Mouse (Mus musculus) MEL (cell line): ENCODE measurements around the gene Col11a2.

Experiments used
- CTCF ChIP-seq, 3 experiments: IDR thresholded peaks in 2 of 3; conservative IDR thresholded peaks in 1 of 3; 2 replicates each; pipeline ENCODE4 v1.5.1; 2011 to 2012; ENCODE audit warnings: low read length in 3 of 3, low read depth in 2 of 3, mild to moderate bottlenecking in 2 of 3, improper control_type of control experiment in 1 of 3, inconsistent platforms in 1 of 3, mixed read lengths in 1 of 3, moderate library complexity in 1 of 3; ENCODE audit not compliant: control insufficient read depth in 1 of 3, insufficient read depth in 1 of 3, poor library complexity in 1 of 3, severe bottlenecking in 1 of 3
- EP300 ChIP-seq, 2 experiments: IDR thresholded peaks; 2 replicates each; pipeline ENCODE4 v1.6.1; 2011; ENCODE audit warnings: improper control_type of control experiment in 2 of 2, low read length in 2 of 2, low read depth in 1 of 2, mild to moderate bottlenecking in 1 of 2
- GATA1 ChIP-seq: IDR thresholded peaks from 2 replicates; pipeline ENCODE4 v1.6.1; 2011; ENCODE audit warnings: low read depth, low read length, improper control_type of control experiment
- MAFK ChIP-seq: IDR thresholded peaks from 2 replicates; pipeline ENCODE4 v1.6.1; 2011; ENCODE audit warnings: low read depth, mild to moderate bottlenecking, low read length, improper control_type of control experiment, borderline replicate concordance
- MAX ChIP-seq: IDR thresholded peaks from 2 replicates; pipeline ENCODE4 v1.6.1; 2011; ENCODE audit warnings: low read length, improper control_type of control experiment
- MYC ChIP-seq: IDR thresholded peaks from 2 replicates; pipeline ENCODE4 v1.6.1; 2011; ENCODE audit warnings: low read depth, mild to moderate bottlenecking, low read length, improper control_type of control experiment, moderate library complexity
- NELFE ChIP-seq: IDR thresholded peaks from 2 replicates; pipeline ENCODE4 v1.6.1; 2011; ENCODE audit warnings: low read depth, low read length, improper control_type of control experiment
- POLR2A ChIP-seq, 2 experiments: IDR thresholded peaks; 2 replicates each; pipeline ENCODE4 v1.6.1; 2011 to 2012; ENCODE audit warnings: low read length in 2 of 2, mild to moderate bottlenecking in 2 of 2, control low read depth in 1 of 2, improper control_type of control experiment in 1 of 2, low read depth in 1 of 2, moderate library complexity in 1 of 2; ENCODE audit not compliant: control insufficient read depth in 1 of 2, insufficient read depth in 1 of 2, poor library complexity in 1 of 2
- USF1 ChIP-seq: IDR thresholded peaks from 2 replicates; pipeline ENCODE4 v1.6.1; 2014; ENCODE audit warnings: low read depth, mild to moderate bottlenecking, inconsistent platforms, low read length, improper control_type of control experiment, moderate library complexity
- USF2 ChIP-seq, 2 experiments: IDR thresholded peaks; 2 replicates each; pipeline ENCODE4 v1.6.1; 2011 to 2012; ENCODE audit warnings: improper control_type of control experiment in 2 of 2, low read length in 2 of 2, borderline replicate concordance in 1 of 2, inconsistent platforms in 1 of 2, low read depth in 1 of 2, mild to moderate bottlenecking in 1 of 2; ENCODE audit not compliant: insufficient read depth in 1 of 2
- ZMIZ1 ChIP-seq: IDR thresholded peaks from 2 replicates; pipeline ENCODE4 v1.6.1; 2012; ENCODE audit warnings: low read depth, mild to moderate bottlenecking, inconsistent platforms, low read length, improper control_type of control experiment, moderate library complexity
- ZNF384 ChIP-seq: IDR thresholded peaks from 2 replicates; pipeline ENCODE4 v1.6.1; 2012; ENCODE audit warnings: low read depth, mild to moderate bottlenecking, inconsistent platforms, low read length, improper control_type of control experiment

DNA sequence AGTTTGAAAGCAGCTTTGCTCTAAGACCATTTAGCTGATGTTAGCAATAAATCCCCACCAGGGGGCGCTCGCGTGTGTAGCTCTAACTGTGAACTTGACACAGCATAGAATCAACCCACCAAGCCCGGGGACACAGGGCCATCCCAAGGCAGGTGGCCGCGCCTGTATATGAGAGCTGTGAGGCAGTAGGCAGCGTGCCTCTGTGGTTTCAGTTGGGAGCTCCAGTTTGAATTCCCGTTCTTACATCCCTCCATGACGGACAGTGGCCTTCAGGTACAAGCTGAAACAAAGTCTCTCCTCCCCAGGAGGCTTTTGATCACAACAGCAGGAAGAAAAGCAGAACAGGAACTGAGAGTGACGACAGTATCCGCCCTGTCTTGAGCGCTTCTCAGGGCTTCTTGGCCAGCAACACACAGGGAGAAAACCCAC, 62.4 kb downstream of the Col11a2 start:
- TF ChIP-seq MAX (no peak), NELFE (no peak), GATA1 (no peak), MYC (no peak), CTCF (IDR thresholded peaks at IDR 0.05 in 2 of 3, conservative IDR thresholded peaks at IDR 0.05 in 1 of 3; ENCODE audit: control insufficient read depth in 1 of 3, insufficient read depth in 1 of 3, low read depth in 2 of 3, low read length in 3 of 3, poor library complexity in 1 of 3, severe bottlenecking in 1 of 3) (peak; percentile 79 to 91 (median 80)), USF2 (IDR thresholded peaks at IDR 0.05; ENCODE audit: borderline replicate concordance in 1 of 2, insufficient read depth in 1 of 2, low read depth in 1 of 2, low read length in 2 of 2) (no peak), ZMIZ1 (no peak), USF1 (no peak), MAFK (peak; percentile 91), EP300 (IDR thresholded peaks at IDR 0.05; ENCODE audit: low read depth in 1 of 2, low read length in 2 of 2) (no peak), POLR2A (IDR thresholded peaks at IDR 0.05; ENCODE audit: control insufficient read depth in 1 of 2, insufficient read depth in 1 of 2, low read depth in 1 of 2, low read length in 2 of 2, poor library complexity in 1 of 2) (peak in 1 of 2 experiments; percentile 54; a peak in 1 of 4 replicates), ZNF384 (no peak)
